8 mouse cellular contexts compared by ENCODE assay signal in genomic region chr9:72437822-72438701, GRCm38 (mm10). TPM values are rescaled to one million over a fixed set of nuclear protein-coding genes. Genes with fewer than 3 reads are reported as not detected.
DNase-seq lines count a peak whose midpoint lies in the region; ATAC-seq and TF ChIP-seq lines count a peak whose summit lies in the region.

Gene Mns1 (plus strand): TSS chr9:72438011.

- H3K4me1 ChIP-seq in hindbrain, postnatal 0 days (ENCODE audit: insufficient read depth, low read length), result peaks cover 4% of the 10 kb centered on the region; the same call in 1 of the 2 replicates

- peak; percentile 96 for DNase-seq in ZHBTc4 (ENCODE audit: low read depth, low spot score)
- peak; percentile 96 for DNase-seq in gastrocnemius, adult 2 months
- DNase-seq in hindbrain, postnatal 0 days (ENCODE audit: low spot score), result peak; percentile 97
- DNase-seq in left cerebral cortex, adult 2 months (ENCODE audit: extremely low spot score in 1 of 2, low spot score in 2 of 2), result peak; percentile 90 to 93
- DNase-seq in right cerebral cortex, adult 2 months (ENCODE audit: low spot score in 2 of 2), result peak; percentile 94 to 95
- peak; percentile 93 for DNase-seq in urinary bladder, postnatal 14 days (ENCODE audit: low spot score)

- TF ChIP-seq CTCF in gastrocnemius, adult 2 months (IDR thresholded peaks at IDR 0.05), result no peak
- peak; percentile 44; the same call in 1 of the 2 replicates for TF ChIP-seq CTCF in hindbrain, postnatal 0 days (IDR thresholded peaks at IDR 0.05; ENCODE audit: low read depth)
- peak; percentile 13; the same call in 1 of the 2 replicates for TF ChIP-seq CTCF in left cerebral cortex, adult 2 months (IDR thresholded peaks at IDR 0.05)

- H3K9me3 ChIP-seq in hindbrain, postnatal 0 days (ENCODE audit: low read length), result no peaks in the 10 kb centered on the region

- peak within 1 kb of the TSS; percentile 76 for H3K4me3 ChIP-seq in gastrocnemius, adult 2 months
- H3K4me3 ChIP-seq in hindbrain, postnatal 0 days (ENCODE audit: low read length), result peak within 1 kb of the TSS; percentile 78
- peak within 1 kb of the TSS; percentile 60 for H3K4me3 ChIP-seq in left cerebral cortex, adult 2 months

- no peaks in the 10 kb centered on the region for H3K36me3 ChIP-seq in hindbrain, postnatal 0 days (ENCODE audit: insufficient read depth, low read length)

- intact Hi-C loops in gastrocnemius, adult 2 months (cut with DNase I), result no loop called here
- intact Hi-C loops in left cerebral cortex, adult 2 months (cut with DNase I), result no loop called here

- H3K27ac ChIP-seq in gastrocnemius, adult 2 months, result no peak within 1 kb of the TSS
- no peak within 1 kb of the TSS; the same call in 1 of the 2 replicates for H3K27ac ChIP-seq in hindbrain, postnatal 0 days
- no peak within 1 kb of the TSS for H3K27ac ChIP-seq in left cerebral cortex, adult 2 months

- ATAC-seq in common myeloid progenitor, adult 5-6 weeks (replicated peaks; ENCODE audit: low read depth, poor library complexity, severe bottlenecking), result peak; percentile 93
- peak; percentile 99 for ATAC-seq in hindbrain, postnatal 0 days
- peak; percentile 98 for ATAC-seq in megakaryocyte, adult 5-6 weeks (ENCODE audit: poor library complexity, severe bottlenecking)

- WGBS in hindbrain, postnatal 0 days, result 2% methylated on average over 43 of the region's 43 CpGs

- peak within 1 kb of the TSS; percentile 91 for H3K4me2 ChIP-seq in hindbrain, postnatal 0 days (ENCODE audit: low read depth, low read length)

- peak within 1 kb of the TSS; percentile 41; the same call in 1 of the 2 replicates for H3K9ac ChIP-seq in hindbrain, postnatal 0 days (replicated peaks; ENCODE audit: low read length)

- H3K27me3 ChIP-seq in hindbrain, postnatal 0 days (ENCODE audit: insufficient read depth, low read length), result no peaks in the 10 kb centered on the region

RNA-seq across cellular contexts. Expression of gene Mns1, which starts in this region (rescaled TPM):
- 156 and 192 TPM in 2 replicates for total RNA-seq in common myeloid progenitor, adult 5-6 weeks (2017)
- total RNA-seq in gastrocnemius, adult 2 months (2021), result under 1 TPM; 0.08 TPM
- 2.8 and 3.0 TPM in 2 replicates for total RNA-seq in hindbrain, postnatal 0 days (2014; rRNA removed)
- 8.1 and 9.5 TPM in 2 replicates for polyA plus RNA-seq in hindbrain, postnatal 0 days (2015; fragmentation: Nextera tagmentation; extraction: Ambion mirVana)
- total RNA-seq in left cerebral cortex, adult 2 months (2021), result 1 to 10 TPM in 1 of 2 experiments, under 1 TPM in 1; 0.59 to 1.1 TPM
- total RNA-seq in megakaryocyte, adult 5-6 weeks (2015), result 21.0 and 25.9 TPM in 2 replicates
- 29.4 and 31.4 TPM in 2 replicates for total RNA-seq in megakaryocyte, adult 5-6 weeks (2017)

Comparison
In these comparisons a context has a peak if more than half of its experiments do, and no peak if none do; other contexts are left out.
1. Peak in DNase-seq and H3K4me3 ChIP-seq in gastrocnemius, adult 2 months; RNA of the gene not detected or under 1 TPM.